Mouse (Mus musculus) 416B (cell line): ENCODE data around the gene Dcp1b.

ENCODE experiments used
- DNase-seq: peaks from one replicate; pipeline ENCODE4 v3.0.0; 2011; ENCODE audit warnings: low read depth

Dcp1b gene

DNA sequence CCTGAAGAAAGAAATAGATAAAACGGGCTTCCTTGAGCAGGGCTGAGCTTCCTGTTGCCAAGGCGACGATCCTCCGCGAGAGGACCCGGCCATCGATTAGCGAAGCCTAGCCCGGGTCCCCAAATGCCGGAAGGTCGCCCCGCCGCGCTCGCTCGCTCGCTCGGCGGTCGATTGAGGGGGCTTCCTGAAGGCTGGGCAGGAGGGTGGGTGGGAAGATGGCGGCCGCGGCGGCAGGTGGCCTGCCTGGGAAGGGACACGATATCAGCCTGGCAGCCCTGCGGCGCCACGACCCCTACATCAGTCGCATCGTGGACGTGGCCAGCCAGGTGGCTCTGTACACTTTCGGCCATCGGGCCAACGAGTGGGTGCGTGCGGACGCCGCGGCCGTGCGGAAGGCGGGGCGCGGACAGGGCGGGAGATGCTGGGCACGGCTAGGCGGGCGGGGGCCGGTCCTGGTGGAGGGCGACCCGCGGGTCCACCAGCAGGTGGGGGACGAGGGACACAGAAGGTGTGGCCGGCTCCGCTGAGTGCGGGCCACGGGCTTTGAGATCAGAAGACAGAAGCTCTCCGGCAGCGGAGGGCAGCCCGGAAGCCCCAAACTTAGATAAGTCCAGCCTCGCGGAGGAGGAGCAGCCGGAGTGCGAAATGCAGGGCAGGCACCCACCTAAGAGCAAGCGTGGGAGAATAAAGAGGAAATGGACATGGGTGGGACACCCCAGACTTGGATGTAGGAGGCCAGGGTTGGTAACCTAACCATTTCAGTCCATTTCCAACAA is at the start of gene Dcp1b:
Gene Dcp1b (plus strand): TSS at position 176 of the 776 bp plus-strand sequence.
- DNase-seq: peak; percentile 91

DNA sequence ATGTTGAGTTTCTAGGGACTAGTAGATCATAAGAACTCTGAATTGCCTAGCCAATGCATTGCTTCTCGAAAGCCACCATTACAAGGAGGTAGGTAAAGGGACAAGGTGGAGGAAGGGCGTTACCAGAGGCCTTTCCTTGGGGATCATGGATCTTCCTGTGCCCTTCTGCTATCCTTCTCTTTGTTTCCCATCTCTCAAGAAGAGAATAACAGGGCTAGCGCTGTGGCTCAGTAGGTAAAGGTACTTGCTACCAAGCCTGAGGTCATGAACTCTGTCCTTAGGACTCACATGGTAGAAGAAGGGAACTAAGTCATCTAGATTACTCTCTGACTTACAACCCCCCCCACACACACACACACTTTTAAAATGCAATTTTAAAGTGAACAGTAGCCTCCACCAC is 48.1 kb upstream of the Dcp1b start:
- no peak for DNase-seq

DNA sequence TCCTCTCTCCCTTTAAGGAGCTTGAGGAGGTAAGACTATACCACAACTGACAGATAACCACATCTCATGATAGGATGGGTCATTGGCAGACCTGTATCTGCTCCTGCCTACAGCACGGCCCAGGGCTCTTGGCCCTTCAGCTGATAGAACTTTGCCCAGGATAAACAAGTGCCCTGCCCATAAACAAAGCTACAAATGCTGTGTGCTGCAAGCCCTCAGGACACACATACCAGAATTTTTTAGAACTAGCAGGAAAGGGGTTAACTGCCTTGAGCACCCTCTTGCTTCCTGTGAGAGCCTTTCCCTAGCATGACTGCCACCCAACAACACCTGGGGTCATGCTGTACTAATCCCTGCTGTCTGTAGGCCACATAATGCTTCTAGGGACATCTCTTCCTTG is 47.0 kb upstream of the Dcp1b start:
- DNase-seq: no peak

DNA sequence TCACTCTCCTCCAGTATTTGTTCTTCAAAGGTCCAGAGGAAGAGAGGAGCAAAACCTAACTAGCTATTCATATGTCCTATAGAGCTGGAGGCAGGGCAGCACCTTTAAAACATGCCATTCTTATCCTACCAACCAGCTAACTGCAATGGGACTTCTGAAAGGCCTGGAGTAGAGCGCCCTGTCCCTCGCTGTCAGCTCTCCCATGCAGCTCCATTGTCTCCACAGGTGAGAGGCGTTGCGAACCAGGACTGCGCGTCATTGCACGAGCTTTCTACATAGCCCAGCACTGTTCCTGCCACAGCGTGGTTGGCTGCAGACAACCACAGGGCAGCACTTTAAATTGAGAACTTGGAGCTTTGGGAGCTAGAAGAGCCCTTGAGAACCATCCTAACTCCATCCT is 46.5 kb upstream of the Dcp1b start:
- no peak for DNase-seq

DNA sequence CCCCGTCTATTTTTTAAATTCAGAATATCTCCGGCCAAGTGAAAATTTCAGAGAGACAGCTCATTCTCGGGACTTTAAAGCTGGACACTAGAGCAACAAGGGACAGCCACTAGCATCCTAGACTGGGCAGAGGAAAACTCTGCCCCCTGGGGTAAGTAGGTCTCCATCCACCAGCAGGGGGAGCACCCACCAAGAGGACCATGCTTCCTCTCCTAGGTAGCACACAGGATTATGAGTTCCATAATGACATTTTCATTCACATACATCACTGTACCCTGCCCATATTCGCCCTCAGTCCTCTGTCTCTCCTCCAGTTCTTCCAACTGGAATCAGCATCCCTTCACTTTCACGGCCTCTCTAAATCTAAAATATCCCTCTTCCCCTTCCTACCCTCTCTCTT is 45.4 kb upstream of the Dcp1b start:
- peak; percentile 61 for DNase-seq

DNA sequence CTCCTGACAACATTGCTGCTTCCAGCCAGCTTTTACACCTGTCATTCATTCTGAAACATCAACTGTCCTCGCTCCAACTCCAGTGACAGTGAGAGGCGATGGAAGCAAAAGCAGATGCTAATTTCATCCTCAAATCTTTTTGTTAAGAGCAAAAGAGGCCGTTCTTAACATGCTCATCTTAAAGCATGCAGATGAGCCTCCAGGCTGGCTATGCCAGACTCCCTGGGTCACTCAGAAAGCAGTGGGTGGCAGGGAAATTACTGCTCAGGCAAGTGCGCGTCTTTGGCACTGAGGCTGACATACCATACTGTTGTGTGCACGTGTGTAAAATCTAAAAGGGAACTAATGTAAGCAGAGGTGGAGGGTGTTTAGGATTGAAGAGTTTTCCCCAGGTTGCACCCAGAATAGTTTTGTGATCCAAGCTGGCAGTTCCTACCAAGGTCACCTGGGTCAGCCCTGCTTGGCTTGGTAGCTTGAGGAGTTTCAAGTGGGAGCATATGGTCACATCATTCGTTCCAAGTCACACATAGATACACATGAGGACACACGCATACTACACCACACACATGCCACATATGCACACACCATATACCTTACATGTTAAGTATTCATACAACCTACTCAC is 42.8 kb upstream of the Dcp1b start:
- DNase-seq: no peak

DNA sequence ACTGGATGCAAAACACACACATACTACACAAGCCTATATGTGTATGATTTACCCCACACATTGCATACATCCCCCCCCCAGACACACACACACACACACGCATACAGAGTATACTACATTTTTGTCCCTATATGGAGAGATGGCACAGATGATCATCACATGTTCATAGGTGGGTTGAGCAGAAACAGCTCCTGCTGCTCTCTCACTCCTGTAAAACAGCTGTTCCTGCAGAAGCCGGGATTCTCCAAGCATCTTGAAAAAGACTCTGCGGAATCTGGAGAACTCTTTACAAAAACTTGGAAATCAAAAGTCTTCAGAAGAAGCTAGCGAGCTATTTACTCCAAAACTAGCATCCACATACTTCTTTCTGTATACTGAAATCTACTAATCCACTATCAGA is 42.2 kb upstream of the Dcp1b start:
- DNase-seq: no peak

DNA sequence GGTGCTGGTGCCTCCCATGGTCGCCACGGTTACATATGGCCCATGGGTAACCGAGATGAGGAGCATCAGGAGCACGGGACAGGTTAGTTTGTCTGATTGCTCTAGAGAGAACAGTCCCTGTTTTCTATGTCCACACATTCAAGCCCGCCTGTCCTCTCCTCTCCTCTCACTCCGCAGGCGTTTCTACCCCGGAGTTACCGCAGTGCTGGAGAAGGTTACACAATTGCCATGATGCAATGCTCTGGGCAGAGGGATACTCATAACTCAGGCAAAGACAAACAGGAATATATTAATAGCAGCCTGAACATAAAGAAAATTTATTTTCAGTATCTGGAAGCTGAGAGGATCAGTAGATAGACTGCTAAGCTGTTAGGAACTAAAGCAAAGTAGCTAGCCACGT is 37.3 kb upstream of the Dcp1b start:
- no peak for DNase-seq

DNA sequence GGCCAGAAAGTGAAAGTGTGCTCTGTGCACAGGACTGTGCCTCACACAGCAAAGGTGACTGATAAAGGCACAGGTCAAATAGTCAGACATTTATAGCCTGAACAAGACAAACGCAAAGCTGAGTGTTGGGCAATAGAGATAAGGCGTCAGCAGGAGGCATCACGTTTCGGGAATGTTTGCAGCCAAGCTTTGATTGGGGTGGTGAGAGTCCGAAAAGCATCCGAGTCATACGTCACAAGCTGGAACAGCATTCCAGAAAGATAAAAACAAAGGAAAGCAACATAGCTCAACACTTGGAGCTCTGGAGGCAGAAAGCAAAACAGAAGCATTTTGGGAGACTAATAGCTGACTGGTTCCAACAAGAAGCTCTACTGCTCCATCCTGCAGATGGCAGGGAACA is 35.5 kb upstream of the Dcp1b start:
- DNase-seq: no peak

DNA sequence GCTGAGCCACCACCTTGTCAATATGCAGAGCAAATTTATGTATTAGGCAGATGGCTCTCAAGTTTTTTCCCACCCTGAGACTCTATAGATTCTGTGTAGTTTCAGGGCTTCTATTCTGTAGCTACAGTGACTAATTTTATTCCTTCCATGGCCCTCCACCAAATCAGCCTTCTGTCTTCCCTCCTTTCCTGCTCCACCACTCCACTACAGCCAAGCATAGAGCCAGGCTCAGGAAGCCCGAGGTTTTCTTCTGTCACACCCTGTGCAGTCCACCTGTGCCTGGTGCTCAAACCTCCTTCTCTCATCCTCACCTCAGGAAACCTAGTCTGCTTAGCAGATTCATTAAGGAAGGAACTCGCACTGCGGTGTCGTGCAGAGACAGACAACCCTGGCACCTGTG is 29.9 kb upstream of the Dcp1b start:
- no peak for DNase-seq

DNA sequence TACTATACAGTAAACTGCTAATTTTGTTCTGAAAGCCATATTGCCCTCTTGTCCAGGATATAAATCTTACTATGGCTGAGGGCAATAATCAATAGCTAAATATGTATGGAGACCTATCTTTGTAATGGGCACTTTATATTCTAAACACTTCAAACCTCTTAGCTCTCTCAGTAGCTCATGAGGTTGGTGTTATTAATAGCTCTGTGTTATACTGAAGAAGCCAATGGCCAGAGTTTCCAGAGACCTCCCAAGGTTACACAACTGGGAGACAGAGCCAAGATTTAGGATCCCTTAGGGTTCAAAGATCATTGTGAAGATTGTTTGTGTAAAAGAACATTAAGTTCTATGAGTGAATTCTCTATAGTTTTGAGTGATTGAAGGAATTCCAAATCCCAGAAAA is 9.4 kb upstream of the Dcp1b start:
- DNase-seq: no peak

DNA sequence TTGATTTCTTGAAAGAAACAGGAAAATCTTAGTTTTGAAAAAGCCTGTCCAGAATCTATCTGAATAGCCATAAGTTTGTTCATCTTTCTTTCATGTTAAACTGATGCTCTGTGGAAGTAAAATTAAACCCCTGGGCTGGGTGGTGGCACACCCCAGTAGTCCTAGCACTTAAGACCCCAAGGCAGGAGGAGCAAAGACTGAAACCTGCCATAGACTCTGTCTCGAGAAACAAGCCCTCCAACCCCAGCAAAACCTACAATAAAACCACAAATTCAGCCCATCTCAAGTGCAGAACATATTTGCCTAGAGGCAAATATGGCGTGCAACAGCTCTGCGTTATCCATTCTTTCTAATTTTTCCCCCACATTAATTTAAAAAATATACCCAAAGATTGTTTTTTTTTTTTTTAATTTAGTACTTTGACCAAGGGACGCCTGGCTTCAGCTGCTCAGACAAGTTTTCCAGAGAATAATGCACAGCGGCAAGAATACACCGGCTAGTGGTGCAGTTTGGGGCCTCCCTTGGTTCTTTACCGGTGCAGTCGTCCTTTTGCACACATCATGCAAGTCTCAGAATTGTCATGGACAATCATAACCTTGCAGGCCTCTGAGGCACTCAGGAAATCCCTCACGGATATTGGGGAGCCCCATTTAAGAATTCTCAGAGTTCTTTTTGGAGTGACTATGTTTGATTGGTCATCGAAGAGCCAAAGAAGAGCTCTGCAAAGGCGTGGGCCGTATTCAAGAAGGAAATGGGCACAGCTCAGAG is 562 bp upstream of the Dcp1b start:
- DNase-seq: no peak

DNA sequence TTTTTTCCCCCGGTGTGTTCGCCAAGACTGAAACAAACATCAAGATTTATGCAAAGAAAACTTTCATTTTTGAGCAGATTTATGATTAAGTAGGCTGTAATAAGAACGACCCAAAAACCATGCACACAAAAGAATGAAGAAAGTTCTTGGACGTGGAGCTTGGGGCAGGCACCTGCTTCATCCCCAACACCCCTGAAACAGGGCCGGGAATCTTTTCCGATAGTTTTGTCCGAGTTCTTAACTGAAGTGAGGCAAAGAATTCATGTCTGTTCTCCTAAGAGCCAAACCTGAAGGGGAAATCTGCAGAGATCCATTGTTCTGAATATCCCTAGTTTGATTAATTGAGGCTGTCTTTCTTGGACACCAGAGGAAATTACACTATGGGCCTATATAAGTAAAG is 1.1 kb downstream of the Dcp1b start:
- no peak for DNase-seq

DNA sequence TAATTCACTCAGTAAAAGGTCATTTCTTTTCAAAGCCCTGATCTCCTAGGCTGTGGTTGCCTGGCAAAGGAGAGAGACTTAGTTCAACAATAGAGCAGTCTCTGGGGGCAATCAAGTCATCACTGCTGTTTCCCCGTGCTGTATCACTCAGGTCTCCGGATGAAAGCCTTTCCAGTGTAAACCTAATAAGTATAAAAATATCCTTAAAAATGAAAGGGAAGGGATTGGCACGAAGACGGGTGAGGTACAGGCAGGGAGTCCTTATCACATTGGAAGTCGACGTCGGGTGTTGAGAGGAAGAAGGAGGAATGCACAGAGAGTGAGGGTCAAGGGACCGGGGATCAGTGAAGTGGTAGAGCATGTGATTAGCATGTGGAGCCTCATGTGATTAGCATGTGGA is 2.0 kb downstream of the Dcp1b start:
- no peak for DNase-seq

DNA sequence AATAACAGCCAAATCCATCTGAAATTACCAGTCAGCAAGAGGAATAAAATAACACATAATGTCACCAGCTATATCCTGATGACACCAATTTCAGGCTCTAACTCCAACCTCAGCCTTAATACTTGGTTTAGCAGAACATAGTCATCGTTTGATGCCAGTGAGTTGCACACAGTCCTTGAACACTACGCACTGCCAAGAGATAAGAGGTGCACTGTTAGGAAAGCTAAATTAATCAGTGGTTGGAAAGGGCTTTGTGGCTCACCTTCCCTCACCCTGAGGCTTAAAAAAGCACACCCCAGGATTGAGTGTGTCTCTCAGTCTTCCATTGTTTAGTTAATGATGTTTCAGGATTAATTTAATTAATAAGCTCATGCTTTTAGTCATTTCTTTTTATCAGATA is 5.1 kb downstream of the Dcp1b start:
- DNase-seq: no peak

DNA sequence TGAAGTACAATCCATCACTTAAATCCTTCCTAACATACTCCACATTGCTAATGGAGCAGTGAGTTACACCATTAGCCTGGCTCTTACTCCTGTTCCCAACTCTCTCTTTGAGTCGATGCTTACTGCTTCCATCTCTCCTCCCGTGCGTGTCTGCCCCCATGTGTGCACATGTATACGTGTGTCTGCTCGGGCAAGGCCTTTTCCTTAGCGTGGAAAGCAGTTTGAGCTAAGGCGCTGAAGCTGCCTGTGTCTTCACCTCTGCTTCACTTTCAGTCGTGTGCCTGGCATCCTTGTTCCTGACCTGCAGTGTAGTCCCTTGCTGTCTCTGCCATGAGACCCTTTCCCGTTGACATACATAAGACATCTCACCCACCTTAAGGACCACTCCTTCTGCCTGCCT is 7.2 kb downstream of the Dcp1b start:
- no peak for DNase-seq

DNA sequence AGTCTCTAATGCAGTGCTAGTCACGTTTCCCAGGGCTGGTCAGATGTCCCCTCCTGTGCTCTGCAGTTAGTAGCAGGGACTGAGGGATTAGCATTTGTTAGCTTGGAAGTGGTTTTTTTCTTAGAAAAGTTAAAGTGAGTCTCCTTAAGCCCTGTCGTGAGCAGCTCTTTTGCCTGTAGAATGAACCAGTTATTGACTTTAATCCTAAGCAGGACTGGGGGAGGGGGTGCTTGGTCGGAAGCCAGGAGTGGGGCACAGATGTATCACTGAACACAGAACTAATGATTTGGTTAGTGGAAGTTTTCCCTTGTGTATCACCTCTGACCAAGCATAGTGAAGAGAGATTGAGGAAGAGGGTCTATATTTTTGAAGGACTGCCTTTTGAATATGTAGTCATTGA is 8.7 kb downstream of the Dcp1b start:
- DNase-seq: no peak

DNA sequence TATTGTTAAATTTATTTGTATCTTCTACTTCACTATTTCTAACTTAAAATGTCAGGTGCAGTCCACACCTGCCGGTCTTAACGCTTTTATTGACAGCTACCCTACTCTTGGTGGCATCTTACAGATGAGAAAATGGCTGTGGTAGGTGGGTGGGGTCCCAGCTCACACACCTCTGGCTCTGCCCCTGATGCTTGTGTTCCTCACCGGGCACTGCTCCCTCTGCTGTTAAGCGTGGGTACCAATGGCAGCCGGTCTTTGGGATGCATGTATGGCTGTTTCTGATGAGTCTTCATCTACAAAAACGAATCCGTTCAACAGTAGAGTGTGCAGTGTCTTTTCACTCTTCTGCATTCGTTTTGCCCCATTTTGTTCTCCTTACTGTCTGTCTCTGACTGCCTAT is 11.6 kb downstream of the Dcp1b start:
- no peak for DNase-seq

DNA sequence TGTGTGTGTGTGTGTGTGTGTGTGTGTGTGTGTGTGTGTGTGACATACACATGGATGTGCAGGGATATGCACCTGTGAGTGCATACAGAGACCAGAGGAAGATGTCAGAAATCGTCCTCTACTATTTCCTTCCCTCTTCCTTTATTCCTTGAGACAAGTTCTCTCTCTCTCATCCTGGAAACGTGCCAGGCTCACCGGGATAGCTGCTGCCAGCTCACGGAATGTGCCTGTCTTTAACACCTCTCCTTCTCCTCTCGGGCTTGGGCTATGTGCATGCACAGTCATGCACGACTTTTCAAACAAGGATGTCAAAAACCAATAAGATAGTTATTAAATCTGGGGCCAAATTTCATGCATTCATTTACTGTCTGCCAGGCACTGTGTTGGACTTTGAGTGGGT is 12.6 kb downstream of the Dcp1b start:
- no peak for DNase-seq

DNA sequence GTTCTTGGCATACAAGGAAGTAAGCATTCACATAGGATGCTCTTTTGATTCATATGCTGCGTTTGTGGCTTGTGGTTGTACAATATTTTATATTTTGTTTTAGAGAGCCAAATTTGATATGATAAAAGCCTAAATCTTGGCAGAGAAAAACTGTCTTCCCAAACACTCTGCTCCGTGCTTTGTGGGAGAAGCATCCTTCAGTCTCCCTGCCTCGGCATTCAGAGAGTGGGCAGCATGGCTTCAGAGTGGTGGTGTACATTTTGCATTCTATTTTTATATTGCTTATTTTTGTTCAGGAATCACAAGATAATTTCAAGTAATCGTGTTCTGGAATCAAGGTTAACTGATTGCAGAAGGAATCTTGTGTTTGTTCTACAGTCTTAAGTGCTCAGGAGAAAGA is 16.4 kb downstream of the Dcp1b start:
- no peak for DNase-seq

DNA sequence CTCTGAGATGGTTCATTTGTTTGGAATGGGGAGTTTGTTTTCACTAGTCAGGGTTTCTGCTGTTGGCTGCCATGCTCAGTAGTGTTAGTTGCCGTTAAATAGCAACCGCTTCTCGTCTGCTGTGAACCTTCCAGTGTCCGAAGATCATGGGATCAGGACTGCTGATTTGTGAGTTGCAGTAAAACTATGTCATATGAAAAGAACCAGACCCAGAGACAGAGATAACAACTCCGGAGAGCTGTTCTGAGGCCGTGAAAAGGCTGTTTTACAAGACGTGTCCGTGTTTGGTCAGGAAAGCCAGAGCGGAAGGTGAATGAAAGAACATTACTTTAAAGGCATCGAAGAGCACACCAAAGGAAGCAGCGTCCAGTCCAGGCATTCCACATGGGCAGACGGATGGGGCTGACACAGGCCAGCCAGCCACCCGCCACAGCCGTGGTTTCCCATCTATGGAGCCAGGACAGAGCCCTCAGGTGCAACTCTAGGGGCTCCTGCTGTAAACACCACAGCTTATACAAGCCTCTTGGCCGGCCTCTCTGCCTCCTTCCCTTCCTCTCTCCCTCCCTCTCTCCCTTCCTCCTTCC is 18.6 kb downstream of the Dcp1b start:
- DNase-seq: no peak

DNA sequence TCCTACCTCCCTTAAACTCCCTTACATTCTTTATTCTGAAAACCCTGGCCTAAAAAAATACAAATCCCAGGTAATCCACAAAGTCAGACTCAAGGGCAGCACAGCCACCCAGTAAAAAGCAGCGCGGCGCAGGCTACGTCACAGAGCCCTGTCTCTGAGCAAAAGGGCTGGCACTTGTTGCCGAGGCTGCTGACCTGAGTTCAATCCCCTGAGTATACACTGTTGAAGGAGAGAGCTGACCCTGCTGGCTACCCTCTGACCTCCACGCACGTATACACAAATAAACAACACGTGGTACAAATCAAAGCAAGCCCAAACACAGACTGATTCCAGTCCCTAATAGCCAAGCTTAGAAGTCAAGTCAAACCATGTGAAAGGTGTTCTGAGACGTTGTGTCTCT is 19.1 kb downstream of the Dcp1b start:
- no peak for DNase-seq

DNA sequence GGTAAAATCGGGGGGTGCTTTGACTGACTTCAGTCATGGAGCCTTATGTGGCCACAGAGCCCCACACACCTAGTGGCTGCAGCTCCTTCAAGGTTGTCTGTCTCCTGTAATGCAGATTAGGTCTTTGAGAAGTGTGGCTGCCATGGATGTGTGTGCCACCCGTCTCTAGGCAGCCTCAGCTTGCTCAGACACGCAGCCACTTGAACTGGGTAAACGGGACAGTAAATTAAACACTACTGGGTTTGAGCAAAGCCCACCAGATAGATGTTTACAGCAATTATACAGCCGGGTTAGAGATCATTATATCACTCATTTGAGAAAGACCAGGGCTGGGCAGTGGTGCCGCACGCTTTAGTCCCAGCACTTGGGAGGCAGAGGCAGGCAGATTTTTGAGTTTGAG is 19.5 kb downstream of the Dcp1b start:
- no peak for DNase-seq
